In genomic region chr6:52205638-52206621, GRCm38 (mm10) we compare ENCODE assay signal across 11 mouse cellular contexts. TPM values are rescaled to one million over a fixed set of nuclear protein-coding genes. Genes with fewer than 3 reads are reported as not detected.
DNase-seq lines count a peak whose midpoint lies in the region; ATAC-seq and TF ChIP-seq lines count a peak whose summit lies in the region.
"Had no signal": no experiment of that assay in that cellular context is flagged by ENCODE, and none has a peak within 500 bp of the region (broad histone marks: within the 10 kb centered on the region; RNA-seq: fewer than 3 reads in every experiment).

No protein-coding gene starts in this region.

- under 1% methylated on average over 55 of the region's 55 CpGs for WGBS in hindbrain, embryonic 11.5 days
- WGBS in hindbrain, embryonic 10.5 days: under 1% methylated on average over 55 of the region's 55 CpGs
- under 1% methylated on average over 55 of the region's 55 CpGs for WGBS in hindbrain, embryonic 12.5 days
- WGBS in kidney, adult 2 months: 66% methylated on average over 55 of the region's 55 CpGs
- 2% methylated on average over 55 of the region's 55 CpGs for WGBS in neural tube, embryonic 14.5 days

- DNase-seq in hindbrain, embryonic 11.5 days (ENCODE audit: low spot score): peak; percentile 65
- DNase-seq in hindbrain, embryonic 10.5 days (ENCODE audit: low spot score): no peak
- DNase-seq in kidney, adult 2 months: peak; percentile 23
- DNase-seq in right cerebral cortex, postnatal 25 days: no peak

- 0 out of 2 replicates have a peak, but pooled peaks cover 4% of the 10 kb centered on the region for H3K4me1 ChIP-seq in hindbrain, embryonic 11.5 days (replicated peaks; ENCODE audit: control insufficient read depth, insufficient read depth, low read length)
- peaks cover 25% of the 10 kb centered on the region for H3K4me1 ChIP-seq in hindbrain, embryonic 10.5 days (replicated peaks)
- peaks cover 14% of the 10 kb centered on the region for H3K4me1 ChIP-seq in hindbrain, embryonic 12.5 days
- peaks cover 13% of the 10 kb centered on the region for H3K4me1 ChIP-seq in kidney, adult 2 months (ENCODE audit: control insufficient read depth, insufficient read depth, low read length)
- peaks cover 80% of the 10 kb centered on the region for H3K4me1 ChIP-seq in neural tube, embryonic 14.5 days (ENCODE audit: control insufficient read depth, insufficient read depth, low read length)

- H3K27me3 ChIP-seq in hindbrain, embryonic 11.5 days (ENCODE audit: control insufficient read depth, insufficient read depth, low read length): peaks cover 91% of the 10 kb centered on the region
- H3K27me3 ChIP-seq in hindbrain, embryonic 10.5 days (ENCODE audit: insufficient read depth, poor library complexity, severe bottlenecking): peaks cover 100% of the 10 kb centered on the region
- peaks cover 96% of the 10 kb centered on the region for H3K27me3 ChIP-seq in hindbrain, embryonic 12.5 days
- no peaks in the 10 kb centered on the region for H3K27me3 ChIP-seq in kidney, adult 2 months (replicated peaks; ENCODE audit: control insufficient read depth, insufficient read depth, low read length)
- H3K27me3 ChIP-seq in neural tube, embryonic 14.5 days (ENCODE audit: control insufficient read depth, insufficient read depth, low read length): no peaks in the 10 kb centered on the region

- TF ChIP-seq POLR2A in kidney, adult 2 months (IDR thresholded peaks at IDR 0.05; ENCODE audit: low read depth, low read length): no peak

- H3K4me2 ChIP-seq in hindbrain, embryonic 11.5 days (replicated peaks; ENCODE audit: low read depth, low read length): peak overlapping the region; percentile 39
- H3K4me2 ChIP-seq in hindbrain, embryonic 12.5 days (replicated peaks): peak overlapping the region; percentile 46
- H3K4me2 ChIP-seq in neural tube, embryonic 14.5 days (ENCODE audit: low read depth, low read length): peak overlapping the region; percentile 99
- H3K4me2 ChIP-seq: embryonic facial prominence, embryonic 12.5 days had no signal

- no peak for ATAC-seq in hindbrain, embryonic 11.5 days (ENCODE audit: low FRiP score)
- no peak for ATAC-seq in hindbrain, embryonic 12.5 days (ENCODE audit: low FRiP score)
- no peak for ATAC-seq in neural tube, embryonic 14.5 days (ENCODE audit: low read depth)
- no peak for ATAC-seq in megakaryocyte progenitor cell, adult 5-6 weeks (replicated peaks; ENCODE audit: poor library complexity)

- H3K9me3 ChIP-seq in hindbrain, embryonic 11.5 days (ENCODE audit: control insufficient read depth, low read length): no peaks in the 10 kb centered on the region
- no peaks in the 10 kb centered on the region for H3K9me3 ChIP-seq in hindbrain, embryonic 10.5 days
- no peaks in the 10 kb centered on the region for H3K9me3 ChIP-seq in hindbrain, embryonic 12.5 days (replicated peaks)
- no peaks in the 10 kb centered on the region for H3K9me3 ChIP-seq in neural tube, embryonic 14.5 days (ENCODE audit: control insufficient read depth, low read length)
- H3K9me3 ChIP-seq: embryonic facial prominence, embryonic 12.5 days had no signal

- H3K36me3 ChIP-seq in hindbrain, embryonic 11.5 days (ENCODE audit: control insufficient read depth, insufficient read depth, low read length): no peaks in the 10 kb centered on the region
- no peaks in the 10 kb centered on the region for H3K36me3 ChIP-seq in hindbrain, embryonic 10.5 days
- no peaks in the 10 kb centered on the region for H3K36me3 ChIP-seq in hindbrain, embryonic 12.5 days
- peaks cover 5% of the 10 kb centered on the region; the same call in 1 of the 2 replicates for H3K36me3 ChIP-seq in kidney, adult 2 months (ENCODE audit: control insufficient read depth, insufficient read depth, low read length)
- peaks cover 46% of the 10 kb centered on the region for H3K36me3 ChIP-seq in neural tube, embryonic 14.5 days (ENCODE audit: control insufficient read depth, insufficient read depth, low read length)
- H3K36me3 ChIP-seq: embryonic facial prominence, embryonic 12.5 days had no signal

- H3K4me3 ChIP-seq in hindbrain, embryonic 11.5 days (ENCODE audit: low read depth, low read length): peak overlapping the region; percentile 17
- no peak overlapping the region for H3K4me3 ChIP-seq in hindbrain, embryonic 10.5 days
- H3K4me3 ChIP-seq in hindbrain, embryonic 12.5 days: peak overlapping the region; percentile 47
- no peak overlapping the region for H3K4me3 ChIP-seq in kidney, adult 2 months (ENCODE audit: insufficient read depth, low read depth, low read length)
- H3K4me3 ChIP-seq in neural tube, embryonic 14.5 days (ENCODE audit: low read depth, low read length): peak overlapping the region; percentile 88
- H3K4me3 ChIP-seq: embryonic facial prominence, embryonic 12.5 days; megakaryocyte, embryonic 14.5 days had no signal

- peak overlapping the region; percentile 12 for H3K9ac ChIP-seq in hindbrain, embryonic 11.5 days (ENCODE audit: low read depth, low read length)
- peak overlapping the region; percentile 56 for H3K9ac ChIP-seq in hindbrain, embryonic 12.5 days
- peak overlapping the region; percentile 98 for H3K9ac ChIP-seq in neural tube, embryonic 14.5 days (replicated peaks; ENCODE audit: low read depth, low read length)
- H3K9ac ChIP-seq: embryonic facial prominence, embryonic 12.5 days had no signal

- peak overlapping the region; percentile 48 for H3K27ac ChIP-seq in hindbrain, embryonic 11.5 days (ENCODE audit: low read depth, low read length)
- H3K27ac ChIP-seq in hindbrain, embryonic 10.5 days: no peak overlapping the region
- H3K27ac ChIP-seq in hindbrain, embryonic 12.5 days: peak overlapping the region; percentile 71
- peak overlapping the region; percentile 22; the same call in 1 of the 2 replicates for H3K27ac ChIP-seq in kidney, adult 2 months (ENCODE audit: insufficient read depth, low read depth, low read length)
- peak overlapping the region; percentile 92 for H3K27ac ChIP-seq in neural tube, embryonic 14.5 days (ENCODE audit: low read depth, low read length)
- H3K27ac ChIP-seq: embryonic facial prominence, embryonic 12.5 days had no signal

- no peak for TF ChIP-seq CTCF in kidney, adult 2 months (conservative IDR thresholded peaks at IDR 0.05; ENCODE audit: insufficient read depth, insufficient read length, low read depth, low read length)

RNA-seq across cellular contexts. Expression of gene Hoxa5, which starts 1.5 kb away (rescaled TPM):
- 23.8 and 39.3 TPM in 2 replicates for polyA plus RNA-seq in hindbrain, embryonic 11.5 days (2014; fragmentation: Nextera tagmentation; extraction: Ambion mirVana)
- 1.8 TPM in 1 of 2 replicates, not detected in the other for polyA plus RNA-seq in hindbrain, embryonic 10.5 days (2016; fragmentation: Nextera tagmentation; extraction: Ambion mirVana)
- polyA plus RNA-seq in hindbrain, embryonic 12.5 days (2016; fragmentation: Nextera tagmentation; extraction: Ambion mirVana): 53.4 and 82.9 TPM in 2 replicates
- polyA plus RNA-seq in kidney, adult 2 months (2012; rRNA removed): 6.9 and 8.1 TPM in 2 replicates
- 20.9 and 30.6 TPM in 2 replicates for polyA plus RNA-seq in neural tube, embryonic 14.5 days (2014; fragmentation: Nextera tagmentation; extraction: Ambion mirVana)
- 2.3 and 3.1 TPM in 2 replicates for total RNA-seq in megakaryocyte progenitor cell, adult 5-6 weeks (2015)
- 0.83 and 1.1 TPM in 2 replicates for total RNA-seq in megakaryocyte progenitor cell, adult 5-6 weeks (2017)
- total RNA-seq: layer of hippocampus, adult 8-10 months had no signal

RNA-seq across cellular contexts. Expression of gene Hoxa6, which starts 2.6 kb away (rescaled TPM):
- polyA plus RNA-seq in hindbrain, embryonic 11.5 days (2014; fragmentation: Nextera tagmentation; extraction: Ambion mirVana): 2.1 and 11.6 TPM in 2 replicates
- not detected in 2 replicates for polyA plus RNA-seq in hindbrain, embryonic 10.5 days (2016; fragmentation: Nextera tagmentation; extraction: Ambion mirVana)
- polyA plus RNA-seq in hindbrain, embryonic 12.5 days (2016; fragmentation: Nextera tagmentation; extraction: Ambion mirVana): 18.7 and 20.5 TPM in 2 replicates
- 2.4 and 3.4 TPM in 2 replicates for polyA plus RNA-seq in kidney, adult 2 months (2012; rRNA removed)
- polyA plus RNA-seq in neural tube, embryonic 14.5 days (2014; fragmentation: Nextera tagmentation; extraction: Ambion mirVana): 10.1 and 15.7 TPM in 2 replicates
- total RNA-seq in megakaryocyte progenitor cell, adult 5-6 weeks (2015): 0.22 TPM in 1 of 2 replicates, not detected in the other
- total RNA-seq in megakaryocyte progenitor cell, adult 5-6 weeks (2017): not detected in 2 replicates
- total RNA-seq: layer of hippocampus, adult 8-10 months had no signal
- polyA plus RNA-seq: embryonic facial prominence, embryonic 12.5 days; thymus, postnatal 0 days had no signal

RNA-seq across cellular contexts. Expression of gene Hoxa3, which starts 7.2 kb away (rescaled TPM):
- polyA plus RNA-seq in hindbrain, embryonic 11.5 days (2014; fragmentation: Nextera tagmentation; extraction: Ambion mirVana): 13.3 and 14.2 TPM in 2 replicates
- 3.6 and 9.7 TPM in 2 replicates for polyA plus RNA-seq in hindbrain, embryonic 10.5 days (2016; fragmentation: Nextera tagmentation; extraction: Ambion mirVana)
- polyA plus RNA-seq in hindbrain, embryonic 12.5 days (2016; fragmentation: Nextera tagmentation; extraction: Ambion mirVana): 13.7 and 19.5 TPM in 2 replicates
- 7.4 and 7.6 TPM in 2 replicates for polyA plus RNA-seq in kidney, adult 2 months (2012; rRNA removed)
- 10.8 and 13.4 TPM in 2 replicates for polyA plus RNA-seq in neural tube, embryonic 14.5 days (2014; fragmentation: Nextera tagmentation; extraction: Ambion mirVana)
- total RNA-seq in megakaryocyte progenitor cell, adult 5-6 weeks (2015): 0.59 and 2.1 TPM in 2 replicates
- 0.37 and 0.42 TPM in 2 replicates for total RNA-seq in megakaryocyte progenitor cell, adult 5-6 weeks (2017)
- total RNA-seq: layer of hippocampus, adult 8-10 months had no signal

RNA-seq across cellular contexts. Expression of gene Gm28308, which starts 7.2 kb away (rescaled TPM):
- polyA plus RNA-seq in hindbrain, embryonic 11.5 days (2014; fragmentation: Nextera tagmentation; extraction: Ambion mirVana): not detected in 2 replicates
- polyA plus RNA-seq in hindbrain, embryonic 10.5 days (2016; fragmentation: Nextera tagmentation; extraction: Ambion mirVana): not detected in 2 replicates
- polyA plus RNA-seq in hindbrain, embryonic 12.5 days (2016; fragmentation: Nextera tagmentation; extraction: Ambion mirVana): not detected in 2 replicates
- 0.78 and 2.9 TPM in 2 replicates for polyA plus RNA-seq in kidney, adult 2 months (2012; rRNA removed)
- 4.2 TPM in 1 of 2 replicates, not detected in the other for polyA plus RNA-seq in neural tube, embryonic 14.5 days (2014; fragmentation: Nextera tagmentation; extraction: Ambion mirVana)
- total RNA-seq in megakaryocyte progenitor cell, adult 5-6 weeks (2015): not detected in 2 replicates
- total RNA-seq in megakaryocyte progenitor cell, adult 5-6 weeks (2017): 0.84 TPM in 1 of 2 replicates, not detected in the other
- total RNA-seq: layer of hippocampus, adult 8-10 months had no signal
- polyA plus RNA-seq: embryonic facial prominence, embryonic 12.5 days; thymus, postnatal 0 days had no signal

RNA-seq across cellular contexts. Expression of gene Hoxa4, which starts 14.4 kb away (rescaled TPM):
- polyA plus RNA-seq in hindbrain, embryonic 11.5 days (2014; fragmentation: Nextera tagmentation; extraction: Ambion mirVana): 11.9 and 12.8 TPM in 2 replicates
- polyA plus RNA-seq in hindbrain, embryonic 10.5 days (2016; fragmentation: Nextera tagmentation; extraction: Ambion mirVana): 0.14 and 4.3 TPM in 2 replicates
- polyA plus RNA-seq in hindbrain, embryonic 12.5 days (2016; fragmentation: Nextera tagmentation; extraction: Ambion mirVana): 6.9 and 12.5 TPM in 2 replicates
- polyA plus RNA-seq in kidney, adult 2 months (2012; rRNA removed): 2.8 TPM in 2 replicates
- 1.6 and 2.7 TPM in 2 replicates for polyA plus RNA-seq in neural tube, embryonic 14.5 days (2014; fragmentation: Nextera tagmentation; extraction: Ambion mirVana)
- total RNA-seq in megakaryocyte progenitor cell, adult 5-6 weeks (2015): 0.88 and 1.9 TPM in 2 replicates
- total RNA-seq in megakaryocyte progenitor cell, adult 5-6 weeks (2017): 0.71 and 1.3 TPM in 2 replicates
- total RNA-seq: layer of hippocampus, adult 8-10 months had no signal
- polyA plus RNA-seq: embryonic facial prominence, embryonic 12.5 days had no signal

Comparison
In these comparisons a context has a peak if more than half of its experiments do, and no peak if none do; other contexts are left out.
1. DNase-seq: peak in hindbrain, embryonic 11.5 days (single experiment) and kidney, adult 2 months (single experiment); none in hindbrain, embryonic 10.5 days (single experiment) and right cerebral cortex, postnatal 25 days (single experiment).
2. H3K4me3 ChIP-seq: peak in hindbrain, embryonic 11.5 days (single experiment), hindbrain, embryonic 12.5 days (single experiment) and neural tube, embryonic 14.5 days (single experiment); none in hindbrain, embryonic 10.5 days (single experiment) and kidney, adult 2 months (single experiment).
3. H3K4me2 ChIP-seq: peak in every context shown above with its lines; median percentile 99 in neural tube, embryonic 14.5 days; 46 in hindbrain, embryonic 12.5 days; 39 in hindbrain, embryonic 11.5 days.
4. H3K9ac ChIP-seq: peak in every context shown above with its lines; median percentile 98 in neural tube, embryonic 14.5 days; 56 in hindbrain, embryonic 12.5 days; 12 in hindbrain, embryonic 11.5 days.